Mouse (Mus musculus) left cerebral cortex, adult 18-20 months (tissue): Measurements from ENCODE around the gene Mthfr. TPM values are rescaled to one million over a fixed set of nuclear protein-coding genes. Genes with fewer than 3 reads are reported as not detected.

Experiments used
- DNase-seq, 2 experiments: peaks; one replicate each; pipeline ENCODE4 v3.0.0; 2021 to 2022; ENCODE audit warnings: low spot score in 2 of 2, mixed read lengths in 1 of 2
- long read RNA-seq, 2 experiments: library from polyadenylated mRNA; stranded (forward); transcript quantifications; one replicate each; pipeline ENCODE4 v2.0.0; 2021
- total RNA-seq, 2 experiments: library from RNA; stranded (reverse); gene quantifications; 2 replicates each; pipeline ENCODE4 v1.2.3; 2021

Gene Mthfr
- 10 to 100 TPM; 29.3 to 34.3 TPM for total RNA-seq
- long read RNA-seq, experiment 1, partial matches to known transcripts, result 0 of 10 reads
- long read RNA-seq, experiment 1, other reads (novel, unspliced or antisense), result 10 of 10 reads
- long read RNA-seq, experiment 2, partial matches to known transcripts, result 0 of 6 reads
- long read RNA-seq, experiment 2, other reads (novel, unspliced or antisense), result 6 of 6 reads

DNA sequence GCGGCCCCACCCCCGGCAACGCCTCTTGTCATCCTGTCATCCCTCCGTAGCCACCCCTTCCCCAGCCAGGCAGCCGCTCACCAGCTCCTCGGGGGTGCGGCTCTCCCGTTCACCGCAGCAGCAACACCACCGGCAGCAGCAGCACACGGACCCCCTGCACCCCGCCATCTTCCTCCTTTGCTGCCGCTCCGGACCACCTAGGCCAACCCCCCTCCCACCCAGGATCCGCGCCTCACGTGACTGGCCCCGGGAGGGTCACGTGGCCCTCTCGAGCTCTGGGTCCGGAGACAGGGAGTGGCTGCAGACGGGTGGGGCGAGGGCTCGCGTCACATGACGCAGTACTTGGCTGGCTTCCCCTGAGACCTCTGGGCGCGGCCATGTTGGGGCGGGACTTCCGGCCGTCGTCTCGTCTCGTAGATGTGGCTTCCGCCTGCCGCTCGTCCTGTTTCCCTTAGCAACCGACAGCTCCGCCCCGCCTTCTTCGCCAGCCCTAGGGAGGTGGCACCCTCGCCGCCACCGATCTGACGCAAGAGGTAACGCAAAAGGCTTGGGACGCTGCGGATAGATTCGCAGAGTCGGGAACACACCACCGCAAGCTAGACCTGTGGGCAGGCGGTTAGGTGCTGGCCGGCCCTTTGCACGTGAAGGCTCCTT is at the start of gene Mthfr, which contains the start of gene Clcn6:
Gene Mthfr, plus strand, starts transcription at position 478 of the 654 bp plus-strand sequence.
Gene Clcn6, minus strand, starts transcription at position 222 of the 654 bp plus-strand sequence.
- peak; percentile 100 for DNase-seq

DNA sequence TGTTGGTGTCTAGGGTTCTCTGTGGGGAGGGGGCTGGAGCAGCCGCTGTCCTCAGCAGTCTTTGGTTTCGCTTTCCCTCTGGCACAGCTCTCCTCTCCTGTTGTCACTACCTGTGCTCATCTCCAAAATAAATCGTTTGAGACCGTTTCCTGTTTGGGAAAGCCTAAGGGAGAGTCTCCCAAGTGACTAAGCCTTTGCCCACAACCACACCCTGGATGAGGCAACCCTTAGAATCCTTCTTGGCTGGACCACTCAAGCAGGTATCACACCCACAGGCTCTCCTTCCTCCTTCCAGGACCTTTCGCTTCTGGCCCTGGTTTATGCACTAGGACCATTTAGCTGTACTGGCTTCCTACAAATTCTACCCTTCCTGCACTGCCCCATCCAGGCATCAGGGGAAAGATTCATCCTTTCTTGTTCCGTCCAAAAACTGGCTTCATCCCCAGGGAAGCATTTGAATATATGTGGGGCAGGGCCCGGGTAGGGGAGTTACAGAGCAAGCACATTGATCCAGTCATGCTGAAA is 45.2 kb upstream of the Mthfr start:
- no peak for DNase-seq

DNA sequence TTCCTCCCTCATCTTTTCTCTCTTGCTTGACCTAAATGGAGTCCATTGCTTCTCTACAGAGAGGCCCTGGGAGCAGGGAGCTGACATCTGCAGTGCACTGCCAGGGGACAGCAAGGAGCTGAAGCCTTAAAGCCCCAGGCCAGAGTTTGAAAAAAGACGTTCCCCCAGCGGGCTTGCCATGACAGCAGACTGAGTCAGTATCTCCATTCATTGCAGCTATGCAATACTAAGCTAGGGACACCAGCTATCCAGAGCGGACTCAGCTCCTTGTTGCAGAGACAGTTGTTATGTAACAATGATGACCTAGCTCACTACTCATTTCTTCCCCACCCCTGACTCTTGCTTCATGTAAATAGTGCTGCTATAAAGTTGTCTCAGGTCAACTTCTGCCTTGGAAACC is 43.6 kb upstream of the Mthfr start:
- DNase-seq, result no peak

DNA sequence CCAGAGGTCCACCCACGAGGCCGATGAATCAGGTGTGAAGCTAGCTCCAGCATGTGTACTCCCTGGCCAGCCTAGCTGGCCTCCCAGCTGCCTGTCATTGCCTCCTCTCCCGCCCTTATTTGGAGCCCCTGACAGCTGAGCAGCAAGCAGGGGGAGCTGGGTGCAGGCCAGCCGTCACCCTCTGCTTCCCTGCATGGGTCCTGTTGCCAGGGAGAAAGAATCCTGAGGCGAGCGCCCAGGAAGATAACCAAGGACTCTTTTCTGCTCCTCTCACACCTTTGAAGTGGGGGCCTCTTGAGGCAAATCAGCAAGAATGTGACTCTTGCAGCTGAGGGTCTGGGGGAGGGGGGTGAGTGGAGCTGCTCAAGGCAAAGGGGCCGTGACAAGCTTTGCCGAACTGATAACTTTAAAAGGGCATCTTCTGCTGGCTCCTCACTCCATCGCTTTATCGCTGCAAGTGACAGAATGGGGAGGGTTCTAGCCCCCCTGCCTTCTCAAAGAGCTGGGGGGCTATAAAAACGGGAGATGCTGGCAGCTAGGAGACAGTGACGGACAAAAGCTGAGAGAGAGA is 38.6 kb upstream of the Mthfr start, which contains the start of gene Nppa:
Gene Nppa, plus strand, starts transcription at position 521 of the 571 bp plus-strand sequence.
- DNase-seq, result no peak

DNA sequence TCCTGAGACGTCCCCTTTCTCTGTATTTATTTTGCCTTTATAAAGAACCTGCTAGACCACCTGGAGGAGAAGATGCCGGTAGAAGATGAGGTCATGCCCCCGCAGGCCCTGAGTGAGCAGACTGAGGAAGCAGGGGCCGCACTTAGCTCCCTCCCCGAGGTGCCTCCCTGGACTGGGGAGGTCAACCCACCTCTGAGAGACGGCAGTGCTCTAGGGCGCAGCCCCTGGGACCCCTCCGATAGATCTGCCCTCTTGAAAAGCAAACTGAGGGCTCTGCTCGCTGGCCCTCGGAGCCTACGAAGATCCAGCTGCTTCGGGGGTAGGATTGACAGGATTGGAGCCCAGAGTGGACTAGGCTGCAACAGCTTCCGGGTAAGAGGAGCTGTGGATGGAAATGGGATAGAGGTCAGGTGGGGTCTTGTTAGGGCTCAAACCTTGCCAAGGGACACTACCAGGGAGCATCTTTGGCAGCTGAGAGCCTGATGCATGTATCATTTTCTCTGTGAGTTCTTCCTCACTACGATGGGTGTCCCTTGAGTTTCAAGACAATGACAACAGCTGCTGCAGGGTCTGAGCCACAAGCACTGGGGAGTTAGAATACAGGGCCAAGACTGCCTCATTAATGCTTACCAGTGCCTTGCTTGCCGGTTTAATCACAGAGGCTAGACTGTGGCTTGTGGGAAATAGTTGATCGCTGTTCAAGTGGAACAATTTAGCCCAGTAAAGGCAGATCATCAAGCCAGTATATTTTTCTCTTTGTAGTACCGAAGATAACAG is 37.7 kb upstream of the Mthfr start:
- DNase-seq, result no peak

DNA sequence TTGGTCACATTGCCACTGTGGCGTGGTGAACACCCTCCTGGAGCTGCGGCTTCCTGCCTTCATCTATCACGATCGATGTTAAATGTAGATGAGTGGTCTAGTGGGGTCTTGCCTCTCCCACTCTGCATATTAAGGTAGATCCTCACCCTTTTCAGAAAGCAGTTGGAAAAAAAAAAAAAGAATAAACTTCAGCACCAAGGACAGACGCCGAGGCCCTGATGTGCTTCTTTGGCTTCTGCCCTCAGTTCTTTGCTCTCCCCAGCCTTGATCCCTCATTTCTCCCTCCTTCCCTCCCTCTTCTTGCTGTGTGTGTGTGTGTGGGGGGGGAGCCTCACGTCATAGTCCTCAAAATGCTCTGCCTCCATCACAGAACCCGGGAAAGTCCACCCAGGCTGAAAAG is 37.0 kb upstream of the Mthfr start:
- DNase-seq, result no peak

DNA sequence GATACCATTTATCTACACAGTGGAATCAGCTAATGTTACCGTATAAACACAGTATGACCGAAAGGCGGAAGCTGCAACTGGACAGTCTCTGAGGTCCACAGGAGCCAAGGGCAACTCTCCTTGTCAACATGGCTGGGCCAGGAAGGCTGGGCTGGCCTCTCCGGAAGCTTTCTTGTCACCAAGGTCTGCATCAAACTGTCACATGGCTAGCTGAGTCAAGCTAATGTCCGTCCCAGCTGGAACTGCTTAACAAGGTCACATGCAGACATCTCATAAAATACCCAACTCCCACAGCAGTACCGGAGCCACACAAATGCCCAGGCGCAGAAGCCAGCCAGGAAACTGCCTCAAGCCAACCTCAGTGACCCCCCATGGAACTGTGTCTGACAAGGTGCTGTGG is 34.5 kb upstream of the Mthfr start:
- DNase-seq, result no peak

DNA sequence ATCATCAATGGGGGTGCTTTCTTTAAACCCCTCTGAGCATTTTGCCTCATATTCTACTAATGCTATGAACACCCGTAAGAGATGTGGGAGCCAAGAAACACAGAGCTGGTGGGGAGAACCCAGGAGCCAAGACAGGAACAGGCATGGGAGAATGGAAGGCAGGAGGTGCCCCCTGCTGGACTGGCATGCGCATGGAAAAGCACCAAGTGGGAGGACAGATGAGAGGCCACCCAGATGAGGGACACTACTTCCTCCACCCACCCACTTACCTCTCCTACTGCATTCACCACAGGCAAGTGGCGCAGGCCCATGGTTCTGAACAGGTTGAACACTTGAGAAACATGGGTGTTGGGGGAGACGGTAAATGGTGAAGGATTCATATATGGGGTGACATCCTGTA is 30.5 kb upstream of the Mthfr start:
- DNase-seq, result peak; percentile 63 to 73

DNA sequence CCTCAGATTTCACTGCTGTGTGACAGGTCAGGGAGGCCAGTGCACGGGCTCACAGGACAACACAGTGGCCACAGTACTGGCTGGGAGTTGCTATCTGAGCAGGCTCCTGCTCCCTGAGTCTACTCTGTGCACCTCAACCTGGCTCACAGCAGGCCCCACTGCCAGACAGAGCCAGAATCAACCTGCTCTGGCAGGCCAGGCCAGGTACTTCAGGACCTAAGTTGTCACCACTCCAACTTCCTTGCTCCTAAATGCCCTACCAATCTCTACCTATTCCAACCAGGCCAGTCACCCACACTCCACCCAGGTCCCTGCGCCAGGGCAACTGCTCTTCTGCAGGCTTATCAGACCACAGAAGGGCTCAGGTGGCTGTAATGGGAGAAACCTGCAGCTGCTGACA is 29.2 kb upstream of the Mthfr start:
- no peak for DNase-seq

DNA sequence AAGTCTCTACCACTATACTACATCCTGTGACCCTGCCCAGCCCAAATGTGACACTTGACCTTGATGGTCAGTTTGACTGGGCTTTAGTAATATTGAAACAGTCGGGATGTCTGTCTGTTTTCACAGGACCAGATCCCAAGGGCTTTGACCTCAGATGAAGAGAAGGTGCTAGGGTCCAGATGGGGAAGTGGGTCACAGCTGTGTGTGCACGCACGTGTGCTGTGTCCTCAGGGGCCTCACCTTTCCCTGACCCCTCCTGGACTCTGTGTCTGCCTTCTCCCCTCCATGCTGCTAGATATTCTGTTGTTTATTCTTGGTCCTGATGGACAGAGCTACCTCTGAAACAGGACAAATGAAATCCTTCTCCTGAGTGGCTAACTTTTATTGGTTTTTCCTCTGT is 27.5 kb upstream of the Mthfr start:
- DNase-seq, result no peak

DNA sequence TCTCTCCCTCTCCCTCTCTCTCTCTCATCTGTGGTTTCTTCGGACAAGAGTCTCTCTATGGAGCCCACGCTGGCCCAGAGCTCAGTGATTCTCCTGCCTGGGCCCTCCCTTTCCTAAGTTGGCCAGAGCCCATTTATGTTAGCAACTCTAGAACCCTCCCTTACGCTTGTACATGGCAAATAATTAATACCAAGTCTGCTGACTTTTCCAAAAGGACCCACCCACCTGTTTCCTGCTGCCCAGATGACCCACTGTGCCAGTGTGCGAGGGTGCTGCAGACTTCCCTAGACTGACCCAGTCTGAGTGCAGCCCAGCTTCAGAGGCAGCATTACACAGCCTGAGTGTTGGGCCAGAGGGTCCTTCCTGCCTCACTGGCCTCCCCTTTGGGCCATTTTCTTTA is 26.7 kb upstream of the Mthfr start:
- DNase-seq, result no peak

DNA sequence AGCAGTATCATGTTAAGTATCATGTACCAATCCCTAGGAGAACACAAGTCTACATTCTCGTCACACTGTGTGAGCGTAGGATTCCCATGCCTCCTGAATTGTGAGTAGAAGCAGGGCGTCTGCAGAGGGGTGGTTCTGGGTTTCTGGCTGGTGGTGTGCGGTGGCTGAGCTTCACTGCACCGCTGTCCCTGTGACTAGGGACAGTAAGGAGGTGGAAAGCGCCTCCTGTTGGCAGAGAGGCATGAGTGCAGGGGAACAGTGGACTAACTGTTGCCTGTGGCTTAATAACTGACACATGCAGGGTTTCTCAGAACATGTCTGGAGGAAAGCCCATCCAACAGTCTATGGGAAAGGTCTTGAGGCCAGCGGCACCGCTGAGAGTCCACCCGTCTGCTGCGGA is 23.5 kb upstream of the Mthfr start:
- DNase-seq, result no peak

DNA sequence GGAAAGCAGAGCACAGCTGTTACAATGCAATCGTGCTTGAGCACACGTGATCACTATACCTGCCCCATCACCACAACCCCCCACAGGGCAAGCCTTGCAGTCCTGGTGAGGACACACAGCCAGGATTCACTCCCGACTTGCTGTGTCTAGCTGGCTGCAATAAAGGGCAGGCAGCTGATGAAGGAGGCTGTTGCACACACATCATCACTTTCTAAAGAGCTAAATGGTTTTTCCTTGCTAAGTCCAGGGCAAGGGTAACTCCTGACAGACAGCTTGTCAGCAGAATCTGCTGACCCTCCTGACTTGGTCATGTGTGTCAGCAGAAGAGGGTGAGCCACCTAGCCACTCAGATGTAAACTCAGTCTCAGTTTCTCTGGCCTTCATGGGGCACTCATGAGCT is 21.9 kb upstream of the Mthfr start:
- no peak for DNase-seq

DNA sequence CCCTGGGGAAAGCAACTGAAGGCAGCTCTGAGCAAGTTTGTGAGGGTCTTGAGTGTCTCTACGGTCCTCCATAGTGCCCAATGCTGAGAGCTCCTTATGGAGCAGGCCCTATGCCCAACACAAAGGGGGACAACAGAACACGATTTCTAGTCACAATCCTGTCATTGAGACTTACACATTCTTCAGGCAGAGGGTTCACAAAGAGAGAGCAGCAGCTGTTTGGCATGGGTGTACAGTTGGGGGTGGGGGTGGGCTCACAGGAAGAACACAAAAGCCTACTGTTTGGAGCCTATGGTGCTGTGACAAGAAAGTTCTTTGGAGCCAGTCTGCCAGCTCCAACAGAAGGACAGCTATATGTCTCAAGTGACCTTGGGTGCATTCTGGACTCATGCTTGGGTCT is 20.5 kb upstream of the Mthfr start:
- no peak for DNase-seq

DNA sequence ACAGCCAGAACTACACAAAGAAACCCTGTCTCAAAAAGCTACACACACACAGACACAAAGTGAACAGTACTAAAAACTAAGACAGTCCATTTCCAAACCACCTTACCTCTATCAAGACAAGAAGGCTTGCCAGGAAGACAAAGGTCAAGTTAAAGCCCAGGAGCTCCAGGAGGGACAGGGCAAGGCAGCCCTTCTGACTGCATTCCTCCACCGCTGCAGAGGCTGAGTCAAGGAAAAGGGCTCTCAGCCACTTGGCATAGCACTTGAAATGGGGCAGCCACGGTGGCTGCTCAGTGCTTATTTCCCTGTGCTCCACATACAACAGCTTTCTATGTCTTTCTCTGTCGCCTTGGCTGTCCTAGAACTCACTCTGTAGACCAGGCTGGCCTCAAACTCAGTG is 14.9 kb upstream of the Mthfr start:
- no peak for DNase-seq

DNA sequence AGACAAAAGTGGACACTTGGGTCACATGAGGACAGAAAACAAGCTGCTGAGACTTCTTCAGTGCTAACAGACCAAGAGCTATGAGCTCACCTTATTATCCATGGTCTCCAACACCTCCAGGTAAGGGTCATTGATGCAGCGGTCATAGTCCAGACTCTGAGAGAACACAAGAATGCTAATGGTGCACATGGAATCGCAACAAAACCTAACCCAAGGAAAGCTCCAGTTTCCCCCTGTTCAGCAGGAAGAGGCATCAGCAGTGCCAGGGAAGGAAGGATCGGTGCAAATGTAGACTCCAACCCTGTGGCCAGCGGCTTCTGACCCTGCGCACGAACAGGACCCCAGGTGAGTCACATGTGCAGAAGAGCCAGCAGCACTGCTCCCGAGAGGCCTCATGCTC is 9.6 kb upstream of the Mthfr start:
- DNase-seq, result no peak

DNA sequence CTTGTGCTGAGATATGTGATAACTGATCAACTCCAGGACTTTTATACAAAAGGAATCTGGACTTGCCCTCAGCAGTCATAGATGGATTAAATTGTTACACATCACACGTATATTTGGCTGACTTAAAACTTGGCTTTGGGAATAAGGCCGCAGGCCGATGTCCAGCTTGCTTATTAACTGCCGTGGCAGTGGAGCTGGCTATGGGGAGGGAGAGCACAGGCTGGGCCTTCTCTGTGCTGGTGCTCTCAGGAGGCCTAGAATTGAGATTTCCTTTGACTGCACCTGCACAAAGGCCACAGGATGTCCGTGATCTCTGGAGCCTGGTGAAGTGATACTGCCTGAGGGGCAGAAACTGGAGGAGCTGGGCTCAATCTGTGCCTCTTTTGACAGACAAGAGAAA is 8.4 kb upstream of the Mthfr start:
- no peak for DNase-seq

DNA sequence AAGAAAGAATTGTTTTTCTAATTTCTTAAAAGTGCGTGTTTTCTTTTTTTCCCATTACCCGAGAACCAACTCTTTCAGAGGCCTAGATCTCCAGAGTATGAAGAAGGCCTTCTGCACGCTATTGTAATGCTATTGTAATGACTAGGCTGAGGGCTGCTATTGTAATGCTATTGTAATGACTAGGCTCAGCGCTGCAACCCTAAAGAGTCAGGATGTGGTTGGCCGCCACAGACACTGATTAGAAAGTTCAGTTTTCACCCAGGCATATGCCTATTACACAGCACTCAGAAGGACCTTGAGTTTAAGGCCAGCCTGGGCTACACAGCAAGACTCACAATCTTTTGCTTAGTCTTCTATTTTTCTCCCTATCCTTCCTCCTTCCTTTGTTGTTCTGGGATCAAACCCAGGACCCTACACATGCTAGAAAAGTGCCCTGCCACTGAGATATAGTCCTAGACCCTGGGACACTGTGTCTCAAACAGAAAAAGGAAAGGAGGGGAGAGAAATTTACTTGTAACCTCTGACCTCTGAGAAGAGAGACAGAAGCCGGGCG is 4.9 kb upstream of the Mthfr start:
- no peak for DNase-seq

DNA sequence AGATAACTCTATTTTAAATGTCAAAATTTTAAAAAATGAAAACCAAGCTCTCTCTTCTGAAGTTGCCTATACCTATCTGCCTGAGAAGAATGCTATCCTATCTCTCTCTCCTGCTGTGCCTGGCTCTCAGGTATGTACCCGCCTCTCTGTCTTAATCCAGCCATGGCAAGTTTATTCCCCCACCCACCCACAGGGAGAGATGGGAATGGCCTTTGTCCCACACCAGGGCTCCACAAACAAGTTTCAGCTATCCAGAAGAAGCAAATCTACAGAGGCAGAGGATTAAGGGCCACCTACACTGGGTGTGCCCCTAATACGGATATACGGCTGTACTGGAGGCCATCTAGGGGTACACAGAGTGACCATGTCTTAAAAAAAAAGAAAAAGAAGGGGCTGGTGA is 3.4 kb upstream of the Mthfr start:
- no peak for DNase-seq

DNA sequence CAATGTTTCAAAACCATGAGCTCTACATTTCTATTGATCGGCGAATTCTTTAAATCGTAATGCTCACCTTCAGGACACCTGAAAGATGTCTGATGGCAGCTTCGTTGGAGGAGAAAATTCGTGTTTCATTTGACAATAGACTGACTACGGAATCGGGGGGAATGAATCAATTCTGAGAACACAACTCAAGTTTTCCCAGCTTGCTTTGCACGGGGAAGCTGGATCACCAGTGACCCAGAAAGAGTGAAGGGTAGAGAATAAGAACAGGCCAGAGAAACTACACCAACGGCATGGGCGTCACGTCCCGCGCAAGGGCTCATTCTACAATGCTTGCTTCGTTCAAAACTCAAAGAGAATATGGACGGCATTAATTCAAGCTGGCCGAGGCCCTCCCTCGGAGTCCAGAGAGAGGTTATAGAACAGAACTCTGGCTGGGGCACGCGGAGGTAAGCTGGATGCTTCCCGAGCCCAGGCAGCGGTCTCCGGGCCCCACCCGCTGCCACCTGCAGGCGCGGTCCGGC is 738 bp upstream of the Mthfr start:
- DNase-seq, result no peak
